Mouse (Mus musculus) midbrain, embryonic 14.5 days (tissue): ENCODE measurements at regions not wholly inside any gene's neighbourhood (a gene's known extent, or its start where the extent isn't known, plus 50 kb on each side); places are given as distances from the start of the nearest gene placed in this dataset.

Experiments
- ATAC-seq: fragments of 200-750 bp; cut with Nextera tagmentation; 2 replicates; pipeline ENCODE4 v1.8.0; 2017; ENCODE audit warnings: moderate number of reproducible peaks, moderate library complexity; ENCODE audit not compliant: low FRiP score, low TSS enrichment
- DNase-seq: peaks from one replicate; pipeline ENCODE4 v3.0.0-alpha.2; 2015
- H3K27ac ChIP-seq: fragments of 300-500 bp; sonication (generic); replicated peaks from 2 replicates; pipeline ENCODE4 v1.5.1; 2014; ENCODE audit warnings: mild to moderate bottlenecking, low read depth, low read length, moderate library complexity
- H3K27me3 ChIP-seq: fragments of 300-500 bp; sonication (generic); 2 replicates; pipeline ENCODE4 v1.6.1; 2014; ENCODE audit warnings: low read length, control low read depth, mixed read lengths; ENCODE audit not compliant: control insufficient read depth, insufficient read depth
- H3K36me3 ChIP-seq: fragments of 300-500 bp; sonication (generic); 2 replicates; pipeline ENCODE4 v1.6.1; 2014; ENCODE audit warnings: low read length, control low read depth; ENCODE audit not compliant: control insufficient read depth, insufficient read depth
- H3K4me1 ChIP-seq: fragments of 300-500 bp; sonication (generic); 2 replicates; pipeline ENCODE4 v1.6.1; 2014; ENCODE audit warnings: mild to moderate bottlenecking, antibody characterized with exemption, low read length, control low read depth; ENCODE audit not compliant: control insufficient read depth, insufficient read depth
- H3K4me2 ChIP-seq: fragments of 300-500 bp; sonication (generic); 2 replicates; pipeline ENCODE4 v1.6.1; 2014; ENCODE audit warnings: mild to moderate bottlenecking, low read length, moderate library complexity
- H3K4me3 ChIP-seq: fragments of 300-500 bp; sonication (generic); replicated peaks from 2 replicates; pipeline ENCODE4 v1.5.1; 2014; ENCODE audit warnings: low read depth, low read length
- H3K9ac ChIP-seq: fragments of 300-500 bp; sonication (generic); replicated peaks from 2 replicates; pipeline ENCODE4 v1.6.1; 2014; ENCODE audit warnings: mild to moderate bottlenecking, low read length, moderate library complexity
- H3K9me3 ChIP-seq: fragments of 300-500 bp; sonication (generic); 2 replicates; pipeline ENCODE4 v1.6.1; 2016; ENCODE audit warnings: low read length, control low read depth, mixed read lengths; ENCODE audit not compliant: control insufficient read depth
- WGBS: fragments of 180-500 bp; shearing (Covaris S2); extraction: QIAGEN DNeasy Blood & Tissue Kit; methylation state at CpG from one replicate; pipeline ENCODE4 v1.1.7; 2014; 5-methylcytosine and 5-hydroxymethylcytosine counted together

DNA sequence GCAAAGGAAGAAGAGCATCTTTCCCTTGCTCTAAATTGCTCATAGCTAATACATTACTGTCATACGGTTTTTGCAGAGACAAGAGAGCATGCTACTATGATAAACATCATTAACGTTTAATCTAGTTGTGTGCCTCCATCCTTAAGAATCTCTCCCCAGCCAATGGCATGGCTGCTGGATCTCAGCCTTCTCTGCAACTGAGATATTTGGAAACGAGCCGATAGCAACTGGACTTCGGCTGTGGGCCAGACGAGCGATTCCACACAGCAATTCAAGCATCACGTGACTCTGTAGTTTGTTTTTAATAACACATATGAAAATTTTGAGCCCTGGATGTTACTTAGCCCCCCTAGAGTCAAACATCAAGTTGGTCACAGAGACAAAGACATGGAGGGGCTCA lies 272.2 kb upstream of the Tmem132c start:
- 90% methylated on average over 8 of the region's 8 CpGs for WGBS
- ATAC-seq = no peak
- no peaks in the 10 kb centered on the region for H3K9me3 ChIP-seq

DNA sequence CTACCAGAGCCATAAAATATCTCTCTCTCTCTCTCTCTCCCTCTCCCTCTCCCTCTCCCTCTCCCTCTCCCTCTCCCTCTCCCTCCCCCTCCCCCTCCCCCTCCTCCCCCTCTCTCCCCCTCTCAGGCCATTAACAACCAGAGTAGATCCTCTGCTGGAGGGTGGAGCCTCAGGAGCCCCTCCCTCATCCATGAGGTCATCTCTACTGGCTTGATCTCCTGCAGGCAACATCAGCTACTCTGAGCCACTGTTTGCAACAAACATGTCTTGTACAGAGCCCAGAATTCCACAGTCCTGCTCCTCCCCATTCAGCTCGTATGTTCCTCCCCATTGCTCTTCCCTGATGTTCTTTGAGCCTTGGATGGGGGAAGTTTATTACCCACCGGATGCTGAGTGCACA lies 270.3 kb upstream of the Tmem132c start:
- Histone ChIP-seq H3K27ac (no peak overlapping the region), H3K27me3 (no peaks in the 10 kb centered on the region), H3K9ac (no peak overlapping the region), H3K36me3 (no peaks in the 10 kb centered on the region), H3K4me3 (no peak overlapping the region), H3K4me1 (no peaks in the 10 kb centered on the region), H3K9me3 (no peaks in the 10 kb centered on the region), H3K4me2 (no peak overlapping the region)
- ATAC-seq (no peak), DNase-seq (no peak)
- 68% methylated on average over 2 of the region's 2 CpGs for WGBS

More for the DNA sequence above, 272.2 kb upstream of the Tmem132c start:
- no peak overlapping the region for H3K4me2 ChIP-seq
- no peak for DNase-seq
- no peaks in the 10 kb centered on the region for H3K27me3 ChIP-seq
- no peak overlapping the region for H3K4me3 ChIP-seq
- H3K9ac ChIP-seq = no peak overlapping the region
- H3K36me3 ChIP-seq = no peaks in the 10 kb centered on the region
- no peak overlapping the region for H3K27ac ChIP-seq
- H3K4me1 ChIP-seq = no peaks in the 10 kb centered on the region

- ATAC-seq (no peak), DNase-seq (no peak)
- Histone ChIP-seq H3K9me3 (no peaks in the 10 kb centered on the region), H3K36me3 (no peaks in the 10 kb centered on the region), H3K4me2 (no peak overlapping the region), H3K27ac (no peak overlapping the region), H3K4me1 (no peaks in the 10 kb centered on the region), H3K4me3 (no peak overlapping the region), H3K27me3 (no peaks in the 10 kb centered on the region), H3K9ac (no peak overlapping the region)
- 81% methylated on average over 1 of the region's 1 CpGs for WGBS
These were observed 269.6 kb upstream of the Tmem132c start for GRCm38 (mm10) chr5:126971981-126972380.

DNA sequence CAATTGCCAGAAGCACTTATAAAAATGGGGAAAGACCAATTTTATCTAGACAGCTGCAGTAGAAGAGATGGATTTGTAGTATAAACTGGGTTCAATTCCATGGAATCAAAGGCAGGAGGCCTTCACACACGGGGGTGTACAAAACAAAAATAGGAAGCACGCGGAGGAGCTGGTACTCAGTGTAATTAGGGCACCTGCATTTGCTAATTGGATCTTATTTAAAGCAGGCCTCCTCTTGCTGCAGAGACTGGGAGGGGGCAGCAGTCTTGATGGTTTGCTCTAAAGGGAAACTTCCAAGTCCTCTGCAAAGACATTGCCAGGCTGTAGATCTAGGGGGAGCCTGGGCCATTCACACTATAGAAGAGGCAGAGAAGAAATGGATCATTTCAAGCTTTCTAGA lies 268.2 kb upstream of the Tmem132c start:
- WGBS = 49% methylated on average over 3 of the region's 3 CpGs
- Histone ChIP-seq H3K4me2 (no peak overlapping the region), H3K27me3 (no peaks in the 10 kb centered on the region), H3K36me3 (no peaks in the 10 kb centered on the region), H3K4me3 (no peak overlapping the region), H3K4me1 (no peaks in the 10 kb centered on the region), H3K9ac (no peak overlapping the region), H3K27ac (no peak overlapping the region), H3K9me3 (no peaks in the 10 kb centered on the region)
- DNase-seq = no peak
- no peak for ATAC-seq

DNA sequence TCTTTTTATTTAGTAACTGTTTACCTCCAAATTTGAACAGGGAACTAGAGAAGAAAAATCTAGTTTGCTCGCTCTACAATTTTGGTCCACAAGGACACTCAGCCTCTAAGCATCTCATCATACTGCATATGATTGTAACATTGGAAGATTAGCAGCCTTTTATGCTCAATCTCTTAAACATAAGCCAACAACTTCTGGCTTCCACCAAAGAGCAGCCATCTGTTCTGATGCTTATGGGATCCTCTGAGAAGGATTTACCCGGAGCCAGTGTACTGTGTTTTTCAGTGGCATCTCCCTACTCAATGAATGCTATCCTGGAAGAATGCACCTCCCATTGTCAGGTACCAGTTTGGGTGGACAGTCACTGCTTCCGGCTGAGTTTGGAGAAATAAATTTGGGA lies 267.0 kb upstream of the Tmem132c start:
- Histone ChIP-seq H3K9me3 (no peaks in the 10 kb centered on the region), H3K9ac (no peak overlapping the region), H3K4me2 (no peak overlapping the region), H3K36me3 (no peaks in the 10 kb centered on the region), H3K4me3 (no peak overlapping the region), H3K27me3 (no peaks in the 10 kb centered on the region), H3K4me1 (no peaks in the 10 kb centered on the region), H3K27ac (no peak overlapping the region)
- DNase-seq (no peak), ATAC-seq (no peak)
- 93% methylated on average over 3 of the region's 3 CpGs for WGBS

DNA sequence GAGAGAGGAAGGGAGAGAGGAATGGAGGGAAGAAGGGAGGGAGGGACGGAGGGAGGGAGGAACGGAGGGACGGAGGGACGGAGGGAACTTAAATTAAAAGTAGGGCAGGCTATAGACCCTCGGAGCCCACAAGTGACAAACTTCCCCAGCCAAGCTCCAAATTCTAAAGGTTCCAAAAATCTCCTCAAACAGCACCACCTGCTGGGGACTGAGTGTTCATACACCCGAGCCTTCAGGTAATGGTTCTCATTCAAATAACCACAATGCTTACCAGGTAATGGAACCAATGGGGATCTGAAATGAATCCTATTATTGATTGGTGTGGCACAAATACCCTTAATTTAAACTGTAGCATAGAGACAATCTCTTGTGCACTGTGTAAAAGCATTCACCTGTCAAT lies 246.0 kb upstream of the Tmem132c start:
- H3K4me2 ChIP-seq = no peak overlapping the region
- H3K9me3 ChIP-seq = no peaks in the 10 kb centered on the region
- H3K36me3 ChIP-seq = no peaks in the 10 kb centered on the region
- DNase-seq = peak; percentile 49
- WGBS = 58% methylated on average over 6 of the region's 6 CpGs
- no peaks in the 10 kb centered on the region for H3K4me1 ChIP-seq
- H3K27ac ChIP-seq = no peak overlapping the region
- no peak overlapping the region for H3K4me3 ChIP-seq
- no peak for ATAC-seq
- H3K9ac ChIP-seq = no peak overlapping the region
- H3K27me3 ChIP-seq = no peaks in the 10 kb centered on the region

DNA sequence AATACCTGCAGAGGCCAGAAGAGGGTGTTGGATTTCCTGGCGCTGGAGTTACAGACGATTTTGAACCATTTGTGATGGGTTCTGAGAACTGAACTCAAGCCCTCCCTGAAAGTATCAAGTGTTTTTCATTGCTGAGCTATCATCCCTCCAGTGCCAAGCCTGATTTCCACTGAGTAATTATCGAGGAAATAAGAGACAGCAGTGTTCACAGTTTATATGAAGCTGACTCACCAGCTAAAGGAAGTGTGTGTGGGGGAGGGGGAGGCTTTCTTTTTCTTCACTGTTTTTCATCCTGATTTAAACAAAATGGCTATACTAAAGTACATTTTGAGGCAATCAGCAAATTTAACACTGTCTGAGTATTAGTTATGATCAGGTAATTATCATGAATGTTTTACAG lies 227.4 kb upstream of the Tmem132c start:
- ATAC-seq (no peak), DNase-seq (no peak)
- no peaks in the 10 kb centered on the region for H3K27me3 ChIP-seq
- H3K9ac ChIP-seq = no peak overlapping the region
- H3K4me1 ChIP-seq = no peaks in the 10 kb centered on the region
- no peak overlapping the region for H3K27ac ChIP-seq
- no peak overlapping the region for H3K4me3 ChIP-seq
- H3K9me3 ChIP-seq = no peaks in the 10 kb centered on the region
- H3K4me2 ChIP-seq = no peak overlapping the region
- WGBS = 91% methylated on average over 3 of the region's 3 CpGs
- H3K36me3 ChIP-seq = no peaks in the 10 kb centered on the region

- Histone ChIP-seq H3K4me3 (no peak overlapping the region), H3K9me3 (no peaks in the 10 kb centered on the region), H3K9ac (no peak overlapping the region), H3K4me2 (no peak overlapping the region), H3K36me3 (no peaks in the 10 kb centered on the region), H3K4me1 (no peaks in the 10 kb centered on the region), H3K27me3 (no peaks in the 10 kb centered on the region), H3K27ac (no peak overlapping the region)
- ATAC-seq (no peak), DNase-seq (peak; percentile 46)
- WGBS = 70% methylated on average over 4 of the region's 4 CpGs
These were observed 225.0 kb upstream of the Tmem132c start for GRCm38 (mm10) chr5:127016467-127017060.

DNA sequence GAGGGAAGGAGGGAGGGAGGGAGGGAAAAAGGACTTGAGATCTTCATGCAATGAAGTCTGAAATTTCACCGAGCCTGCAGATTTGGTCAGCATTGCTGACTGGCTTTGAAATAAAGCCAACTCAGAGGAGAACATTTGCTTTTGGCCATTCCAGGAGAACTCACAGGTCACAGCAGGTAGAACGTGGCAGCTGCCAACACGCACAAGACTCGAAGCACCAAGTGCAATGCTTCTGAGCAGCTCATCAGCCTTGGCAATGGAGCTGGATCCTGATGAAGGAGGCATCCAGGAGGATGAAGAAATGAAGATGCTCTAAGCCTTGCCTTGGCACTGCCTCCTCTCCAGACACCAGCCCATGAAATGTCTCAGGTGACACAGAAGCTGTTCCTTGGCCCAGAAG lies 223.6 kb upstream of the Tmem132c start:
- DNase-seq = no peak
- Histone ChIP-seq H3K36me3 (no peaks in the 10 kb centered on the region), H3K9me3 (no peaks in the 10 kb centered on the region), H3K4me1 (no peaks in the 10 kb centered on the region), H3K9ac (no peak overlapping the region), H3K4me3 (no peak overlapping the region), H3K27me3 (no peaks in the 10 kb centered on the region), H3K4me2 (no peak overlapping the region), H3K27ac (no peak overlapping the region)
- no peak for ATAC-seq
- 92% methylated on average over 4 of the region's 4 CpGs for WGBS
